Mouse (Mus musculus) kidney, postnatal 0 days (tissue): ENCODE measurements at regions not wholly inside any gene's neighbourhood (a gene's known extent, or its start where the extent isn't known, plus 50 kb on each side); places are given as distances from the start of the nearest gene placed in this dataset.

Source experiments
- ATAC-seq: fragments of 200-750 bp; cut with Nextera tagmentation; replicated peaks from 2 replicates; pipeline ENCODE4 v1.8.0; 2017; ENCODE audit warnings: low read depth, moderate number of reproducible peaks, moderate TSS enrichment, moderate library complexity; ENCODE audit not compliant: low FRiP score
- DNase-seq: peaks from one replicate; pipeline ENCODE4 v3.0.0-alpha.2; 2016; ENCODE audit warnings: low spot score
- H3K27ac ChIP-seq: fragments of 300-500 bp; sonication (generic); 2 replicates; pipeline ENCODE4 v1.5.1; 2014; ENCODE audit warnings: mild to moderate bottlenecking
- H3K27me3 ChIP-seq: fragments of 300-500 bp; sonication (generic); 2 replicates; pipeline ENCODE4 v1.6.1; 2014; ENCODE audit warnings: low read length, mixed read lengths; ENCODE audit not compliant: insufficient read depth
- H3K36me3 ChIP-seq: fragments of 300-500 bp; sonication (generic); 2 replicates; pipeline ENCODE4 v1.6.1; 2014; ENCODE audit warnings: low read length, mixed read lengths; ENCODE audit not compliant: insufficient read depth
- H3K4me1 ChIP-seq: fragments of 300-500 bp; sonication (generic); replicated peaks from 2 replicates; pipeline ENCODE4 v1.6.1; 2014; ENCODE audit warnings: antibody characterized with exemption, low read length, mixed read lengths; ENCODE audit not compliant: insufficient read depth
- H3K4me2 ChIP-seq: fragments of 300-500 bp; sonication (generic); 2 replicates; pipeline ENCODE4 v1.6.1; 2014; ENCODE audit warnings: mild to moderate bottlenecking, low read length, moderate library complexity, mixed read lengths
- H3K4me3 ChIP-seq: fragments of 300-500 bp; sonication (generic); replicated peaks from 2 replicates; pipeline ENCODE4 v1.5.1; 2014; ENCODE audit warnings: low read depth, low read length
- H3K9ac ChIP-seq: fragments of 300-500 bp; sonication (generic); 2 replicates; pipeline ENCODE4 v1.6.1; 2014; ENCODE audit warnings: low read depth, low read length
- H3K9me3 ChIP-seq: fragments of 300-500 bp; sonication (generic); replicated peaks from 2 replicates; pipeline ENCODE4 v1.6.1; 2016; ENCODE audit warnings: low read length, inconsistent platforms, mixed read lengths
- CTCF ChIP-seq: IDR thresholded peaks from 2 replicates; pipeline ENCODE4 v1.5.1; 2016; ENCODE audit warnings: antibody characterized with exemption, low read depth, mild to moderate bottlenecking, moderate library complexity
- WGBS: fragments of 180-500 bp; shearing (Covaris S2); extraction: QIAGEN DNeasy Blood & Tissue Kit; methylation state at CpG from one replicate; pipeline ENCODE4 v1.1.7; 2014; 5-methylcytosine and 5-hydroxymethylcytosine counted together

DNA sequence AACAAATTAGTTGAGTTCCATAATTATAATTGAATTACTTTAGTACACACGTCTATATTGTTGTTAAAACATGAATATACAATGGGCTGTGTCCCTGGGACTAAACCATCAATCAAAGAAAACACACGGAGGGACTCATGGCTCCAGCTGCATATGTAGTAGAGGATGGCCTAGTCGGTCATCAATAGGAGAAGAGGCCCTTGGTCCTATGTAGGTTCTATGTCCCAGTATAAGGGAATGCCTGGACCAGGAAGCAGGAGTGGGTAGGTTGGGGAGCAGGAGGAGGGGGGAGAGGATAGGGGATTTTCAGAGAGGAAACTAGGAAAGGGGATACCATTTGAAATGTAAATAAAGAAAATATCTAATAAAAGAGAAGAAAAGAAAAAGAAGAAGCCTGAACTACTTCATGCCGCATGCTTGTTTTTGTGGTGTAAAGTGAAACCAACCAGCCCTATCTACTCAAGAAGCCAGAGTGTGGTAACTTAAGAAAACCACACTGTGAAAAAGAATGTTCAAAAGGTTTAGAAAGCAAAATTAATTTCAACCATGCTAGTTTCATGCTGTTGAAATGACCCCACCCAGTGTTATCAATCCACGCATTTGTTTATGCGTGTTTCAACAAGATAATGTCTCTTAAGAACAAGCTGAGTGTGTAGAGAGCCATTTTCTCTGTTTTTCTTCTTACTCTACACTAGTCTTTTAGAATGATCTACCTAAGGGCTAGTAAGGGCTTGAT is 134.4 kb upstream of the Itga4 start:
- Histone ChIP-seq H3K36me3 (no peaks in the 10 kb centered on the region), H3K27me3 (no peaks in the 10 kb centered on the region), H3K4me3 (no peak overlapping the region), H3K9me3 (no peaks in the 10 kb centered on the region), H3K4me2 (no peak overlapping the region), H3K27ac (no peak overlapping the region), H3K4me1 (no peaks in the 10 kb centered on the region), H3K9ac (no peak overlapping the region)
- WGBS: 80% methylated on average over 6 of the region's 6 CpGs
- ATAC-seq (no peak), DNase-seq (no peak)
- TF ChIP-seq CTCF: no peak

DNA sequence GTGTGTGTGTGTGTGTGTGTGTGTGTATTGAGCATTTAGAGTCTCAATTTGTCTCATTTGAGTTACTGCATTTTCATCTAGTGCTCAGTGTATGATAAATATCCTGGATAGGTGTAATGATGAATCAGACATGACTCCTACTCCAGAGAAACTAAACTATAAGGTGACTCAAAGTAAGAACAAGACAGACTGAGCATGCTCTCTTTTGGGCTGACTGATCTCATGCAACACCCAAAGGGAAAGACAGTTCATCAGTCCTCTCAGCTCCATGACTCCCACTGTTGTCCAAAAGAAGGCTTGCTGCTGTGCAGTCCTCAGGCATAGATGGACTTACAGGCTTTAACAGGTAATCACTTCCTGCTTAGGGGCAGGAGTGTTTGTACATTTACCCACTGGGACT is 132.7 kb upstream of the Itga4 start:
- no peaks in the 10 kb centered on the region for H3K27me3 ChIP-seq
- DNase-seq: no peak
- H3K27ac ChIP-seq: no peak overlapping the region
- no peak overlapping the region for H3K9ac ChIP-seq
- no peaks in the 10 kb centered on the region for H3K36me3 ChIP-seq
- H3K4me3 ChIP-seq: no peak overlapping the region
- H3K9me3 ChIP-seq: no peaks in the 10 kb centered on the region
- no peak overlapping the region for H3K4me2 ChIP-seq
- no peaks in the 10 kb centered on the region for H3K4me1 ChIP-seq
- TF ChIP-seq CTCF: no peak
- no peak for ATAC-seq

DNA sequence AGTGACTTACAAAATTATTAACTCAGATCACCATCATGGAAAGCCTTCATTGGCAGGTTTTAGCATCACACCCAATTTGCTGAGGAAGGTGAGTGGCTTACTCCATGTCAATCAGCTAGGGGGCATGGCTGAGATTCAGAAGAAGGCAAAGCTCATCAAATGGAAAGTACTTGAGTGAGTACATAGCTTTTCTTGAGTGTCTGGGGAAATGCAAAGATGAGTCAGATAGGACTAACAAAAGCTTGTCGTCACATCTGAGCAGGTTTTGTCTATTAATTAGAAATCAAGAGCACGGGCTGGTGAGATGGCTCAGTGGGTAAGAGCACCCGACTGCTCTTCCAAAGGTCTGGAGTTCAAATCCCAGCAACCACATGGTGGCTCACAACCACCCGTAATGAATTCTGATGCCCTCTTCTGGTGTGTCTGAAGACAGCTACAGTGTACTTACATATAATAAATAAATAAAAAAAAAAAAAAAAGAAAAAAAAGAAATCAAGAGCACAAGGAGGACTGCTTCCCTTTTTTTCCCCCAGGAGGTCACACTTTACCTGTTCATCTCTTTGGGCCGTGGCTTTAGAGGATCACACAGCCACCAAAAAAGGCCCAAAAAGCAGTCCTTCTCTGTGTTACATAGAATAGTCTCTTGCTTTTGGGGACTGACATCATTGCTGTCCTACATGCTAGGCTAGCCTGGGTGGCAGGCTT is 130.8 kb upstream of the Itga4 start:
- Histone ChIP-seq H3K9ac (no peak overlapping the region), H3K4me2 (no peak overlapping the region), H3K27me3 (no peaks in the 10 kb centered on the region), H3K36me3 (no peaks in the 10 kb centered on the region), H3K9me3 (no peaks in the 10 kb centered on the region), H3K4me1 (no peaks in the 10 kb centered on the region), H3K4me3 (no peak overlapping the region), H3K27ac (no peak overlapping the region)
- no peak for ATAC-seq
- no peak for TF ChIP-seq CTCF
- 85% methylated on average over 4 of the region's 5 CpGs for WGBS
- DNase-seq: no peak

DNA sequence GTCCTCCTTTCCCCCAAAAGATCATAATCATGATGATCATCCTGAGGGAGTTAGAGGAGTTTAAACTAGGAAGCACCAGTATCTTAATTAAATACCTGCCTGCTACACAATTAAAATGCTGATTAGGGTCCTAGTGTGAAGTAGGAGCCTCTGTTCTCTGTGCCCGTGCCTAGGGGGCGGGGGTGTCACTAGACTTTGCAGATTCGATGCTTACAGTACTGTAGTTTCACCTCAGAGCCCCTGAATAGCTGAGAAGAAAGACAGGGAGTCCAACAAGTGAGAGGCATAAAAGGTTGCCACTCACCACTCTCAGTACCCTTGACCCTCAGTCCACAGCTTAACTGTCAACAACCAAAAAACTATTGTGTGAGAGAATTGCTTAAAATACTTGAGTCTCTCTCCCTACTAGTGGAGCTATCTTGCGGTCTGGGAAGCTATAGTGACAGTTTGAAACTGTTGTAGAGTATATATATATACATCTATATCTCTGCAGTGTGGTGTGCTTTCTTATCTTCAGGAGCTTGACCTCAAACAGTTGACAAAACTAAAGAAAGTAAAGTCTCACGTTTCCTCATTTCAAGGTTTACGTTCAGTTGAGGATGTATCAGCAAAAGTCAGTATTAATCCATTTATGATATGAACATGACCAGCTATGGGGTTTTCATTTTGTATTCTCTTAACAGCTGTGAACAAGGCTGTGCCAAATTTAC is 128.9 kb upstream of the Itga4 start:
- Histone ChIP-seq H3K9me3 (no peaks in the 10 kb centered on the region), H3K4me2 (no peak overlapping the region), H3K36me3 (no peaks in the 10 kb centered on the region), H3K27ac (no peak overlapping the region), H3K4me3 (no peak overlapping the region), H3K4me1 (no peaks in the 10 kb centered on the region), H3K9ac (no peak overlapping the region), H3K27me3 (no peaks in the 10 kb centered on the region)
- no peak for ATAC-seq
- WGBS: 49% methylated on average over 6 of the region's 6 CpGs
- no peak for DNase-seq
- no peak for TF ChIP-seq CTCF

DNA sequence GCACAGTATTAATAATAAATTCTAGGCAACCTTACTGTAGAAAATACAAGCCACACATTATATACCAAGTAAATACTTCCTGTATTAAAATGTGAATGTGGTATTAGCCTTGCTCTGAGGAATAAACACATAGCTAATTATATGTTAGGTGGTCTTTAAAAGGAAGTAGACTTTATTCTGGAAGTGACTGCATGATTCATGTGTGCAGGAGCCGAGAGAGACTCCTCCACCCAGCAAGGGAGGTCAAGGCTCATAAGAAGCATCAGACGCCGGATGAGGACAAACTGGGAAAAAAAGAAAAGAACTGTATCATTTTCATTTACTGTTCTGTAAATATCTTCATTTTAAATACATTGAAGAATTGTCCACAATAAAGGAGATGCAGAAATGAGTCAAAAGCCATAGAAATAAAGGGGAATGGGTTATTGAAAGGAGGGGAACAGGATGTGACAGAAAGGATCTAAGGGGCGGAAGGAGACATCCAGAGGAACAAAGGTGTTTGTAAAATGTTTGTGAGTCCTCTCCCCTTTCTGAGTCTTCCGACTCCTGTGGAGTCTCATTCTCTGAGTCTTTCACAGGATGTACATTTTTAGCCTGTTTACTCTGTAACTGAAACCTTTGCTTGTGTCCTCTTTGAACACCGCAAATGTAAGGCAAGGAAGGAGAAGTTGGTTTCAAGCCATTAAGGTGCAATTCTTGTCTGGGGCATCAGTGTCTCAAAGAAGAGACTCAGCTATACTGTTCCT is 128.1 kb upstream of the Itga4 start:
- Histone ChIP-seq H3K9ac (no peak overlapping the region), H3K4me2 (no peak overlapping the region), H3K36me3 (no peaks in the 10 kb centered on the region), H3K9me3 (no peaks in the 10 kb centered on the region), H3K27ac (no peak overlapping the region), H3K27me3 (no peaks in the 10 kb centered on the region), H3K4me1 (no peaks in the 10 kb centered on the region), H3K4me3 (no peak overlapping the region)
- 39% methylated on average over 6 of the region's 6 CpGs for WGBS
- TF ChIP-seq CTCF: no peak
- ATAC-seq (no peak), DNase-seq (no peak)

DNA sequence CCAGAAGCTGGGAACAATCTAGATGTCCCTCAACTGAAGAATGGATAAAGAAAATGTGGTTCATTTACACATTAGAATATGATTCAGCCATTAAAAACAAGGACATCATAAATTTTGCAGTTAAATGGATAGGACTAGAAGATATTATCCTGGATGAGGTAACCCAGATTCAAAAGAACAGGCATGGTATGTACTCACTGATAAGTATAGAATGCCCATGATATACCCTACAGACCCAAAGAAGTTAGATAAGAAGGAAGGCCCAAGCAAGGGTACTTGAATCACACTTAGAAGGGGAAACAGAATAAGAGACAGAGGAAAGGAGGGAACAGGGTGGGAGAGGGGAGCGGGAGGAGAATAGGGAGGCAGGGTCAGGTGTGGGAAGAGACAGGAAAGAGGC is 127.4 kb upstream of the Itga4 start:
- Histone ChIP-seq H3K4me1 (no peaks in the 10 kb centered on the region), H3K27me3 (no peaks in the 10 kb centered on the region), H3K4me2 (no peak overlapping the region), H3K4me3 (no peak overlapping the region), H3K9ac (no peak overlapping the region), H3K36me3 (no peaks in the 10 kb centered on the region), H3K27ac (no peak overlapping the region), H3K9me3 (no peaks in the 10 kb centered on the region)
- WGBS: 95% methylated on average over 1 of the region's 1 CpGs
- ATAC-seq (no peak), DNase-seq (no peak)
- TF ChIP-seq CTCF: no peak
